Mouse (Mus musculus): ENCODE measurements around the gene Trmt13.
"Not testable (repeated sequence)": the region's sequence is repeated elsewhere in the genome, so short reads cannot be mapped to it uniquely, and the experiment has no call there.

The Trmt13 gene

DNA sequence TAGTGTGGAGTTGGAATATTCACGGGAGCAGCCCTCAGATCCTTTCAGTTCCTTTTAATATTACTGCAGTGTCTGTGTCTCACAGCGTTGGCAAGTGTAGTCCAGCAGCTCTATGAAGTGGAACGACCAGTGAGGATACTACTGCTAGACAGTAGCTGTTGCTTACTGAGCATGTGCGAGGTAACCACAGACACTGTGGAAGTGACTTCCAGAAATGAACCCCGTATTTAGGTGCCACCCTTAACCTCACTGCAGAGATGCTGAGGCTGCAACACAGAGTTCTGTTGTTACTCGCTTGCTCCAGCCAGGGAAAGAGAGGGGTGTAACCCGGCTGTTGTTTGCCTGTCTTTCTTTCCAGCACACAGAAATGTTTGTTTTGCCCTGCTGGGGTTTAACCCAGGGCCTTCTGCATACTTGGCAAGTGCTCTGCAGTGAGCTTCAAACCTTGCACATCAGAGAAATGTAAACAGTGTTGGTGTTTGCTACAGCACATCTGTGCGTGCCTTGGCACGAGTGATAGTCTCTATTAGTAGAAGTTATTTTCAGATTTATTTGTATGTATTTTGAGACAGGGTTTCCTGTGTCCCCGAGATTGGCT lies at the start of gene Trmt13:
Gene Trmt13, minus strand, starts transcription at position 293 of the 598 bp plus-strand sequence.
- DNase-seq: no peak

- peak; percentile 100 for DNase-seq
Measured at GRCm38 (mm10) chr3:116662463-116662863, 48.1 kb upstream of the Trmt13 start, which contains the start of gene Mfsd14a. Mfsd14a (minus strand) TSS chr3:116662677.

GRCm38 (mm10) chr3:116661870-116662414 lies 47.6 kb upstream of the Trmt13 start:
- no peak for DNase-seq

DNA sequence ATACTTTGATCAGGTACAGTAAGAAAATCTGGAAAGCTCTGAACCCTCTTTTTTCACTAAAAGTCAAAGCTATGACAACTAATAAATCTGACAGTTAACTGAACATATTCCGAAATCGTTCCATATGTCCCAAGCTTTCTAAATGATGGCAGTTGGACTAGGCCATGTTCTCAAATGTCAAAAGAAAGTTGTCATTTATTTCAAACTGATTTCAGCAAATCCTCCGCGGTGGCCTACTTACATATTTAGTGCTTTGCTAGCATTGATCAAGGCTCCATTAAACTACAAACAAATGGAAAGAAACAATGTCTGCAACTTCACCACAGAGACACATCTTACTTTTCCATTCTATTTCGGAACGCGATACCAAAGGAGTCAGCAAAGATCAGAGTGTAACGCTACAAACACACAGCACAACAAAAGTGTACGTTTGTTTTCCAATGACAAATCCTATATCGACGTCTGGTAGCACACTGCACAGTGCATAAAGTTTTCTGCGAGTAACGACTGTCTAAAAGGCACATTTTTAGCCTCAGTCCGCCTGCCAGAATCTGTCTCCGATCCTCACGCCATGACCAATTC lies 47.0 kb upstream of the Trmt13 start:
- DNase-seq: no peak

DNA sequence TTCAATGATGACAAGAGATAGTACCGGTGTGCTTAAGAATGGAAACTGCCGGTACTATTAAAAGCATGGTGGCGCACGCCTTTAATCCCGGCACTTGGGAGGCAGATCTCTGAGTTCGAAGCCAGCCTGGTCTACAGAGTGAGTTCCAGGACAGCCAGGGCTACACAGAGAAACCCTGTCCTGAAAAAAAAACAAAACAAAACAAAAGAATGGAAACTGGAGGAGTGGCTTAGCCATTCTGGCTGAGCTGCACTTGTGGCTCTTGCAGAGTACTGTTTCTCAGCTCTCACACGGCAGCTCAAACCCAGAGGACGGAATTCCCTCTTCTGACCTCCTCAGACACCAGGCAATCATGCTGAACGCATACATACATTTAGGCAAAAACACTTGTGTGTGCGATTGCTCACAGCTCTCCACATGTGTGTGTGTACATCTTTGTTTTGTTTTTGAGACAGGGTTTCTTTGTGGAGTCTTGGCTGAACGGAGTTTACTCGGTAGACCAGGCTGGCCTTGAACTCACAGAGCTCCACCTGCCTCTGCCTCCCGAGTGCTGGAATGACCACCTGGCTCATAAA lies 45.6 kb upstream of the Trmt13 start:
- DNase-seq: no peak

DNA sequence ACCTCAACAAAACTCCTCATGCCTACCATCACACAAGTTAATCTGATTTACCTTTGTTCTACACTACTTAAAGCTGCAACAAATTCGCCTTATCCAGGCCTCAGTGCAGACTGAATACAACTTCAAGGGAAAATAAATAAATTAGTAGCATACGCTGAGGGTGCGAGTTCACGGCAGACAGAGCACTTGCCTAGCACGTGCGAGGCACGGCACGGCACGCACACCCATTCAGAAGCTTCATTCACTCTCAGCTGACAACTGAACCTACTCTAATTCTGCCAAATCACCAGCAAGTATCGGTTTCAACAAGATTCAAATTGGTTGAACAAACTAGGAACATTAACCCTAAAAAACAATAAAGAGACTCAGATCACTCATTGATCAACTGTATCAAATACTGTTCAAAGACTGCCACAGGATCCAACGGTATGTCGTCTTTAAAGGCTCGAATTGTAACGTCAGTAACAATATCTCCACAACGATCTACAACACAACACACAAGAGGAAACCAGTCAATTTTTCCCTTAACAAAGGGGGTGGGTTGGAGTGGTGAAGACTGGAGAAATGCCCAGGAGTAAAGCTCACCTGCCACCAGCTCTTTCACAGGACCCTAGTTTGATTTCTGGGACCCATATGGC lies 44.7 kb upstream of the Trmt13 start:
- DNase-seq: no peak

DNA sequence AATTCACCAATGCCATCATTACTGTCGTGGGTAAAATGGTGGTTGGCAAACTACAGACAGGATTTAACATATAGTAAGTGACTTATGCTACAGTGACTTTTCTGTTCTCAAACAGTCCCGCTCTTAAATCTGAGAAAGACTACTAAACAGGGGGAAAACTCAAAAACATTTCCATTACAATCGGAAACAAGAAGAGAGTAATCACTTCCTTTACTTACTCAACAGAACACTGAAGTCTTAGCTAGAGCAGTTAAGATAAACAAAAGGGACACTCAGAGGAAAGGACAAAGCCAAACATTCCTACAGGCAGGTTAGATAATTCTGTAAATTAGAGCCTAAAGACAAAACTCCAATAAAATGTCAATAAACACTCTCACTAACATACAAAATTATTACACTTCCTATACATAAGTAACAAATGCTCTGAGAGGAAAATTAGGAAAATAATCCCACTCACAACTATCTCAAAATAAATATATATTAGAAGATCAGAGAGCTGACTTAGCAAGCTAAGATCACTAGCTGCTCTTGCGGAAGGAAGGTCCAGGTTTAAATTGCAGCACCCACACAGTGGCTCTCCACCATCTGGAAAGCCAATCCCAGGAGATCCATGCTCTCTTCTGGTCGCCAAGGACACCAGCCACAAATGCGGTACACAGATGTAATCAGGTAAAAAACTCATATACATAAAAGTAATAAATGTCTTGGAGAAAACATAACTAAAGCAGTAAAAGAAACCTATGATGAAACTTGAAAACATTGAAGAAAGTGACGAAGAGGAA lies 42.0 kb upstream of the Trmt13 start:
- no peak for DNase-seq

DNA sequence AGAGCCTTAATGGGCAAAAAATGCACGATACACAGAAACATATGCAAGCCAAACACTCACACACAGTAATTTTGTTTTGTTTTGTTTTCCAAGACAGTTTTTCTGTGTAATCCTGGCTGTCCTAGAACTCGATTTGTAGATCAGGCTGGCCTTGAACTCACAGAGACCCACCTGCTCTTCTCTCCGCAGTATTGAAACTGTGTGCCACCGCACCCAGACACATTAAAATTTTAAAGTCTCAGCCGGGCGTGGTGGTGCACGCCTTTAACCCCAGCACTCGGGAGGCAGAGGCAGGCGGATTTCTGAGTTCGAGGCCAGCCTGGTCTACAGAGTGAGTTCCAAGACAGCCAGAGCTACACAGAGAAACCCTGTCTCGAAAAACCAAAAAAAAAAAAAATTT lies 39.7 kb upstream of the Trmt13 start:
- not testable (repeated sequence) for DNase-seq

GRCm38 (mm10) chr3:116653278-116653945 lies 39.0 kb upstream of the Trmt13 start:
- DNase-seq: no peak

DNA sequence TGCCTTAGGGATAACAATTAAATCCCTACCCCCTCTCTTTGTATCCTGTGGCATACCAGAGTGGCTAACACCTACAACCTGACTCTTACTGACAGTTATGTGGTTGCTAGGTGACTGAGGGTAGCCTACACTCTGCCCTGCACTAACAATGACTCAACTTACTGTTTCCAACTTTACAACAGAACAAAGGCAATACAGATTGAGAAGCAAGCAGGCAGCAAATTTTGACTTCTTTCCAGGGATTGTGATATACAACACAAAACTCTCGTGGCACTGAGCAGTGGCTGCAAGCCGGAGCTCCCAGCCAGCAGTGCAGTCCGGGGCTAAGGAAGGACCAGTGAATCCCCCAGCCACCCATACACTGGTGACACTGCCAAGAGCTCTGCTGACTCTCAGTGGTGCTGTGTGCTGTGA lies 37.7 kb upstream of the Trmt13 start:
- no peak for DNase-seq

- no peak for DNase-seq
Measured at GRCm38 (mm10) chr3:116650698-116651097, 36.3 kb upstream of the Trmt13 start.

DNA sequence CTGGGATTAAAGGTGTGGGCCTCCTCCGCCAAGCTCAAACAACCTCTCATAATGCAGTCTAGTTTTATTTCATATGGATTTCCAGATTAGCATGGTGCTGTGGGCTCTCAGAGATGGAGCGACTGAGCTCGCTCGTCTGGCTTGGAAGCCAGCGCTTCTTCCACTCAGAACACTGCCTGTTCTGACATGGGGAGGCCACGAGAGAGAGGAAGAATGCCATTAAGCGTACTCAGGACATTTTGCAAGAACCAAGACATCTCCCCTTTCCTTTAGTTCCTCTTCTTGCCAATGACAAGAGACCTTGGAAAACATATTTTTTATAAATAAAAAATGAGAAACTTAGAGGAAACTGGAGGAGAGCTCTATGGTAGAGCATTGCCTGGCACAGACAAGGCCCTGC lies 34.4 kb upstream of the Trmt13 start:
- no peak for DNase-seq

DNA sequence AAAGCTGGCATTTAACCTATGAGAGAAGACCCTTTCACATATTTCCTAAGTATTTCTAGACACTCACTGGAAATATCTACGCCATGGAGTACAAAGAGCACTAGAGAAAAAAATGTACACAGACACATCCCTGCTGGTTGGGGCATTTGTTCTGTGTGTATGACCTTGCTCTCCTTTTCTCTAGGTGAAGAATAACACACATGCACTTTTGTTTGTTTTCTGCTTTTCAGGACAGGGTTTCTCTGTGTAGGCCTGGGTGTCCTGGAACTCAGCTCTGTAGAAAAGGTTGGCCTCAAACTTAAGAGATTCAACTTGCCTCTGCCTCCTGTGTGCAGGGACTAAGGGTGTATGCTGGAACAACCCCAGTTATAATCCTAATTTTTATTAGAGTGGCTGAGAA lies 32.0 kb upstream of the Trmt13 start:
- no peak for DNase-seq

- DNase-seq: no peak
Measured at GRCm38 (mm10) chr3:116642373-116642772, 28.0 kb upstream of the Trmt13 start.

- DNase-seq: no peak
Measured at GRCm38 (mm10) chr3:116641811-116642371, 27.5 kb upstream of the Trmt13 start.

GRCm38 (mm10) chr3:116640024-116640423 lies 25.6 kb upstream of the Trmt13 start:
- DNase-seq: no peak

GRCm38 (mm10) chr3:116638572-116638971 lies 24.2 kb upstream of the Trmt13 start:
- no peak for DNase-seq

- DNase-seq: no peak
Measured at GRCm38 (mm10) chr3:116637693-116638476, 23.5 kb upstream of the Trmt13 start.

DNA sequence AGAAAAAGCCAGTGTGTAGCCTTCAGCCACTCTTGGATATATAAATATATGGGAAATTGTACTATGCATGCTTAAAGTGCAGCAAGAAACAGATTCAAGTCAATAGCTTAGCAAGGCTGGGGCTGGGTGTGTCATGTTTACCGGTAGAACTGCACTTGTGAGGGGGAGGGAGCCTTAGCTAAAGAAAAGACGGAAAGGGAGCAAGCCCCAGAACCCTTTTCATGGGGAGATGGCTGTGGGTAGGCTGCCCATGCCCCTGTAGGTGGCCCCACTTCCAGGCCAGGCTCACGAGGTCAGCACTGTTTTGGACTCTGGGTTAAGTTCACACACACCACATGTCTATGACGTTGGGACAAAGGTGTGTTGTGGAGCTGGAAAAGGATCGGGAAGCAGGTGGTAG lies 21.4 kb upstream of the Trmt13 start:
- no peak for DNase-seq

GRCm38 (mm10) chr3:116634853-116635252 lies 20.5 kb upstream of the Trmt13 start:
- DNase-seq: no peak

DNA sequence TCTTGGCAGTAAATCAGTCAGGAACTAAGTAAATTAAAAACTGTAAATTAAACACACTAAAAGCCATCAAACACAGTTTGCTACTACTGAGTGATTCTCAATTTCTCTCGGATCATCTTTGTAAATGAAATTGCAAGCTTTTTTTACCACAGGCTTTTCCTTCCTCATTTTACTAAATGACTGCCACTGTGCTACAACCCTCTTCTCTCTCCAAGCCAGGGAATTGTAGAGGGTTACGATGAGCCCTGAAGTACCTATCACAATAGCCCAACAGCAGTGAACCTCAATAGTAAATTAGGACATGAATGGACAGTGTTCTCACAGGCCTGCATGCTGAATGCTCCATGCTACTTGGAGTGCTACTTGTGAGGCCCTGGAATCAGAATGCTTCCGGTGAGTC lies 19.7 kb upstream of the Trmt13 start:
- DNase-seq: no peak
